Mouse (Mus musculus): ENCODE data around the gene Crtac1. TPM values are rescaled to one million over a fixed set of nuclear protein-coding genes. Genes with fewer than 3 reads are reported as not detected.

The Crtac1 gene
- total RNA-seq, 1 experiment from 2014 or later = 0.64 TPM

DNA sequence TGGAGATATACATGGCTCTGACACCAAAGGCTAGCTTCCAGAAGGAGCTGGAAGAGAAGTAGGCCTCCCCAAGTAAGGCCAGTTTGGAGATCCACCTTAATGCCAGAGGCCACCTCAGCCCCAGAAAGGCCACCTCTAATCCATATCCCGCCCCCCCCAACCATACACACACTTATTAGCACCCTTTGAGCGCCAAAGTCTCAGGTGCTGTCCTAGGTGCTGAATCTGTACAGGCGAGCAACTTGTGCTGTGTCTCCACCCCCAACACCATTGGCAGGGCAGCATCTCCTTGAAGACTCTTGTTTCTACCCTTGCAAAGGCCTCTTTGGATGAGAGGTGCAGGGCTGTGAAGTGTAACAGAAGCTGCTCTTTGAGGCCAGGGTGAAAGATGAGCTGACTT, 6.4 kb downstream of the Crtac1 start:
- no peak for DNase-seq

DNA sequence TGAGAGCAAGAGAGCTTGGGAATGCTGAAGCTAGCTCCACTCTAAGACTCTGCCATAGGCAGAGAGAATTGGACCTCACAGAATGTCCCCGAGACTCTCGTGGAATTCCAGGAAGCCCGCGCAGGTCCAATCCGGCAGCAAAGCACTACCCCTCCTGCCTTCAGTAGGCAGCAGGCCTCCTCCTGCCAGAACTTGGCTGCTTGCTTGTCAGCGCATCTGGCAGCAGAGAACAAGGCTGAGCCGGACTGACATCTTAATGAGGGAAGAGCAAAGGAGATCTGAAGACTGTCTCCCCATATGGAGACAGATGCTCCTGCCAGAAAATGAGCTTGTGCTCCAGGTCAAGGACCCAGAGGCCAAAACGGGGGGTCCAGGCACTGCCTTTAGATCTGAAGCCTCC, 16.5 kb downstream of the Crtac1 start:
- DNase-seq = no peak

DNA sequence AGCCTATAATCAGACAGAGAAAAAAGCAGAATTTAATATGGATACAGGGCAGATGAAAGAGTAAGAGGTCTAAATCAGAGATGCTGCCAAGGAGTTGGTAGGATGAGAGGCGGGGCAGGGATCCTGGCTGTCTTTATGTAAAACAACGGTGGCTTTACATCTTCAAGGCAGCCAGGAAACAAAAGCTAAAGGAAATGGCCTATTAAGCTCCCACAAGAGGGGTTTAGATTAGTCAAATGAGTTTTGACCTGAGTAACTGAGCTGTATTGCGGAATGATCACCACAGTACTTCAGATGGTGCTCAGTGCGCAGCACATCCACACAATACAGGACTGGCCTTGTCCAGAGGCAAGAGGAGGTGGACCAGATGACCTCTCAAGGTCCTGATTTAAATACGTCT, 21.7 kb downstream of the Crtac1 start:
- DNase-seq = no peak

GRCm38 (mm10) chr19:42409226-42409625, 22.4 kb downstream of the Crtac1 start:
- DNase-seq = no peak

- DNase-seq = no peak
Measured at GRCm38 (mm10) chr19:42404364-42404763, 27.2 kb downstream of the Crtac1 start.

GRCm38 (mm10) chr19:42399974-42400373, 31.6 kb downstream of the Crtac1 start:
- no peak for DNase-seq

- DNase-seq = peak; percentile 35
Measured at GRCm38 (mm10) chr19:42397281-42397680, 34.3 kb downstream of the Crtac1 start.

DNA sequence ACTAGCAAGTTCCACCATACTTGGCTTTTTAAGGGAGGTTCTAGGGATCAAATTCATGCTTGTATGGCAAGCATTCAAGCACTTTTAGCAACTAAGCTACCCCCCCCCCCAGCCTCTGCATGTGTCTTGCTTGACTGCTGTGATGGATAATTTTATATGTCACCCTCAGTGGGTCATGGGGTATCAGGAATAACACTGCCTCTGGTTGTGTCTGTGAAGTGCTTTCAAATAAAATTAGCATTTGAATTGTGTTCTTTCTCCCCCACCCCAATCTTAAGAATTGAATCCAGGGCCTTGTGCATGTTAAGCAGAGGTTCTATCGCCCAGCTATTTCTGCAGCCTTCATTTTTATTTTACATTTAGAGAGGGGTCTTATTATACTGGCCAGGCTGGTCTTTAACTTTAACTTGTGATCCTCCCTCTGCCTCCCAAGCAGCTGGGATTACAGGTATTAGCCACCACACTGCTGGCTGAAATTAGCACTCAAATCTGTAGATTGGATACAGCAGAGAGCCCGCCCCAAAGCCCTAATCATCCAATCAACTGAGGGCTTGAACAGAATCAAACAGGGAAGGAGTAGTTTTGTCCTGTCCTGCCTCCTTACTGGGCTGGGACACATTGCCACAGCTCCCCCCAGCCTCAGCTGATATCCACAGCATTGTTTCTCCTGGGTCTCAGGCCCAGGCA, 36.6 kb downstream of the Crtac1 start:
- no peak for DNase-seq

DNA sequence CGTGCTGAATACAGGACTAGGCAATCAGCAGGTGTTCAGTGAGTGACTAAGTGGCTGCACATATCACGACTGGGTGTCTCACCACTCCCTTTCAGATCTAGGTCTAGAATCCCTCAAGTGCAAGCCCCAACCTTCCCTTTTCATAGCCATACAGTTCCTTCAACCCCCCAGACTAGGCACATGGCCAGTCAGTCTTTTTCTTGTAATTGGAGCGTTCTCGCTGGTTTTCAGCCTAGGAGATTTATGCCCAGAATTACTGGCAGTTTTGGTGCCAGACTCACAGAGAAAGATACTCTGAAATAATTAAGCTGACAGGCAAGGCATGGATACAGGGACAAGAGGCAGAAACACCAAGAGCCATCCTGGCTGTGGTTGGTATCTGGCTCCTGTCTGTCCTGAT, 37.7 kb downstream of the Crtac1 start:
- no peak for DNase-seq

DNA sequence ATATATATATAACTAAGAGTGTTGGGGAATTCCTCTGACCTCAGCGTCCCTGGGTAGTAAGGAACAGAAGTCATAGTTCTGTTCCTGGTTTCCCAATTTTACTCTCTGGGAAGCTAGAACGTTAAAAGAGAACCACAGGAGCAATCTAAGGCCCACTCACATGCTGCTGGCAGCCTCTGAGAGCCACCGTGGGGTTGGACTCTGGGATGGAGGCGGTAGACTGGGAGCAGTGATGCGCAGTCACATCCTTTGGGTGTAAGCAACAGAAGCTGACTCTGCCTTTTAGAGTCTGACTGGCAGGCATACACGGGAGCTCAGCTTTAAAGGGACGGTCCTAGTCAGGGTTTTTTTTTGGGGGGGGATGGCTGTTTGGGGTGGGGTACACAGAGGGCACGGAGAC, 39.5 kb downstream of the Crtac1 start:
- DNase-seq = no peak

DNA sequence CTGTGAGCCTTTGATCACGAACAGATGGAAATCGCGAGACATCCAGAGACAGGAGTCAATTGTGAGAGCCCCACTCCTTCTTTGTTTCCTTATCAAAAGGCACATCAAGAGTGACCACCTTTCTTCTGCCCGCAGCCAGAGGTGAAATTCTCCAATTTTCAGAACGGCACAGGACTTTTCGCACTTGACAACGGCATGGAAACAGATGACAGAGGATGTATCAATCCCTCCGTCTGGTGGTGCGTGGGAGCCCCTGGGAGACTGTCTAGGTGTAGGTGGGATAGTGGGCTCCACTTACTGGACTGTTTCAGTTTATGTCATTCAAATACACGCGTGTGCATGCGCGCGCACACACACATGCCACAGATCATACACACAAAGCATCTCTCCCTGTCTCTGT, 42.0 kb downstream of the Crtac1 start:
- DNase-seq = no peak

- DNase-seq = no peak
Measured at GRCm38 (mm10) chr19:42384981-42385598, 46.5 kb downstream of the Crtac1 start.

DNA sequence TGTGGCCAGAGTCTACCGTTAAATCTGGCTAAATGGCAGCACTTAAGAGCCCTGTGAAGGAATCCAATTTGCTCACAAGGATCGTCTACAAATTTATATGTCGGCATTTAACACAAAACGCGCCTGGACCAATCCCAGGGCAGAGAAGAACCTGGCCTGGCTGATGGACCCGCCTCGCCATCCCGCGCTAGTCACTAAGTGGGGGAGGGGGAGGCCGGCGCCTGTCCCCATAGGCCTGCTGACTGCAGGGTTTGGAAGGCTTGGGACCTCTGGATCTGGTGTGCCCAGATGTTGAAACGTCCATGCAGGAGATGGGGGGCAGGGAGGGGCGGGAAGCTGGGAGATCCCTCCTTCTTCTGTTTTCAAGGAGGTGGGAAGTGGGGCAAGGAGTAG, 50.6 kb downstream of the Crtac1 start:
- no peak for DNase-seq

DNA sequence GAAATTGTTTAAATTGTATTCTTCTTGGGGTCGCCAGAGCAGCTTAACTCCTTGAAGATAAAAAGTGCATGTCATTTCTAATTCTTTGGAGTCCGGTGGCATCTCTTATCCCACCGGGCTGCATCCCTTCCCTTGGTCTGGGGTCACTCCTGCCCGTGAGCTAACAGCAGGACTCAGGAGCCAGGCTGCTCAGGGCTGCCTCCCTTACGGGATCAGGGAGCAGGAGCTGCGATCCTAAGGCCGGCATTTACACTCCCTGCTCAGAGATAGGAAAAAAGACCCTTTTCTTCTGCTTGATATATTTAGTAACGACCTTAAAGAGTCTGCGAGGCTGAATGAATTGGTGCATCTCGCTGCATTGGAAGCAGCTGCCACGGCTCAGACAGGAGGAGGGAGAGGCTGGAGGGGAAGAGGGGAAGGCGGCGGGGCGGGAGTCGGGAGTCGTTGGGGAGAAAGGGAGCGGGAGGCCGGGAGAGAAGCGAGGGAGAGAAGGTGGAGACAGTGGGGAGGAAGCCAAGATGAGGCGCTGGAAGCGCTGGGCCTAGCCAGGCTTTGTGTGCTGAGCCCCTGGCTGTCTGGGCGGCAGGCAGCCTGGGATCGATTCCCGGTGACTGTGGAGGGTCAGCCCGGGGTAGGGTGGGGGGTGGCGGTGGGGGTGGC, 51.1 kb downstream of the Crtac1 start:
- DNase-seq = no peak

- no peak for DNase-seq
Measured at GRCm38 (mm10) chr19:42379798-42380197, 51.8 kb downstream of the Crtac1 start.

GRCm38 (mm10) chr19:42377206-42377605, 54.4 kb downstream of the Crtac1 start:
- no peak for DNase-seq

GRCm38 (mm10) chr19:42363551-42363950, 68.0 kb downstream of the Crtac1 start:
- no peak for DNase-seq

DNA sequence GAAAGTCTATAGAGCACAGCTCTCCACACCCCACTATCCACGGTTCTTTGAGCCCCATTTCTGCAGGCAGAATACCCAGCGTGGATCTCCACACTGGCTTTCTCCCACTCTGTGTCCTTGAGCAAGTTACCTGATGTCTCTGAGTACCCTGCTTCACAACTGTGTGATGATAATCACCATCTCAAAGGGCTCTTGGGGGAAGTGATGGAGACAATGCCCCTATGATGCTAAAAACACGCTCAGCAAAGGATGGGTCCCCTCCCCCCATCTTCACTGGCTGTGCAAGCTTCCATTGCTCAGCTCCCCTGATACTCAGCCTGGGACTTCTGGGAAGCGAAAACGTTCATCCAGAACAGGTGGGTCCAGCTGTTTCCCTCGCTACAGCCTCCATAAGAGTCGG, 73.2 kb downstream of the Crtac1 start:
- no peak for DNase-seq

GRCm38 (mm10) chr19:42356854-42357253, 74.7 kb downstream of the Crtac1 start:
- DNase-seq = no peak

DNA sequence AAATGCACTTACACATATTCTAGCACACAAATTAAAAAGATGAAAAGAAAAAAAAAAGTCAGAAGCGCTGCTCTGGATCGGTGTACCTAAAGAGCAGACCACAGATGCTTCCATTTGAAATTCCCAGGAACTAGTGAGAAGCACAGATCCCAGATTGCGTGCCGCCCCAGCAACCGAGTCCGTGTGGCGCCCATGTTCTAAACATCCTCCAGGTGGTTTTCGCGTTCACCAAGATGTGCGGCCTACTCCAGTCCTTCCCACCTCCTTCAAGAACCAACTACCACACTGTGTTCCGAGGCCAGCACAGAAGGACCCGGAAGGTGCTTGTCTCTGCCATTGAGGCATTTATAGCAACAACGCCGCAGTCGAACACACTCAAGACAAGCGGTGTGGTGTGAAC, 76.1 kb downstream of the Crtac1 start:
- no peak for DNase-seq

- DNase-seq = no peak
Measured at GRCm38 (mm10) chr19:42341183-42341582, 90.4 kb downstream of the Crtac1 start.

DNA sequence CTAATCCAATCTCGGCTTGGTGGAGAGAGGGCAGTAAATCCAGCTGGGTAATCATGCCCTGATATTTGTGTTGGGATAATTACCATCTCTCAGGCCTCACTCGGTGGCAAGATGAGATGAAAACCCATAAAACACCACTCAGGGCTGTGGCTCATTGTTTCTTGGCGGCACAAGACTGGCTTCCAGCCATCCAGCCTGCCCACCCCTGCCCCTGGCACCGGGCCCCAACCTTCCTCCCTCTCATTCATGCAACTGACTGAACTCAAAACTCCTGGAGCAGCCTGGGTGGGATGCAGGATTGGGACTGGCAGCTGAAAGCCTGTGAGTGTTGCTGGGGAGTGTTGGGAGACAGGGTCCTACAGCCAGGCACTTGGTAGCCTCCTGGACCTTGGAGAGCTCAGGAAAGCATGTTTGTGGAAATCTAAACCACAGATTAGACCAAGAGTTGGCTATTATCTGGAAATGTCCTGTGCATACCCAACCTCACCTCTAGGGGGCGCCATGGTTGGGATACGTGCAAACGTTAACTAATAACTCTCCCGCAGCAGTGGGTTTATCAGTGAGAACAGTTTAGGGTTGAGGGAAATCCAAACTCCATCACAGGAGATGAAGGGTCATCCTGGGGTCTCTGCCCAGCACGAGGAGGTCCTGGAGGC, 99.4 kb downstream of the Crtac1 start:
- no peak for DNase-seq

DNA sequence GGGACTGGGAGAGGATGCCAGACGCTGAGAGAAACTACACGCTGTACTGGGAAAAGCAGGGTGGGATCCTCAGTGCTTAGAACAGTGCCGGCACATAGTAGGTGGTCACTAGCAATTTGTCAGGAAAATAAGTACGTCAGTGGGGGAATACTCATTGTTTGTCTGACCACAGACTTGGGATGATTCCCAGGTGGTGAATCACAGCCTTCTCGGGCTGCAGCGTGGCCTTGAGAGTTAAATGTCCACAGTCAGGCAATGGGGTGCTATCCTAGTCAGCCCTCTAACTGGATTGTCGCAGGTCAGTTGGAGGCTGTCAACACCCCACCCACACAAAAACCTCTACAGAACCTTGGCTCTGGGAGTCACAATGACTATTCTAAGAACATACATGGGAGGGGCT, 100.1 kb downstream of the Crtac1 start:
- DNase-seq = peak; percentile 60
